Mouse (Mus musculus) limb, embryonic 12.5 days (tissue): Measurements from ENCODE around the gene Plcd1. TPM values are rescaled to one million over a fixed set of nuclear protein-coding genes. Genes with fewer than 3 reads are reported as not detected.

Source experiments
- ATAC-seq: fragments of 200-750 bp; cut with Nextera tagmentation; 2 replicates; pipeline ENCODE4 v1.8.0; 2017; ENCODE audit warnings: low read depth, moderate TSS enrichment; ENCODE audit not compliant: insufficient number of reproducible peaks, insufficient read depth, low FRiP score, low TSS enrichment
- H3K27ac ChIP-seq: fragments of 300-500 bp; sonication (generic); 2 replicates; pipeline ENCODE4 v1.5.1; 2016; ENCODE audit warnings: mild to moderate bottlenecking, moderate library complexity
- H3K27me3 ChIP-seq: fragments of 300-500 bp; sonication (generic); 2 replicates; pipeline ENCODE4 v1.6.1; 2016; ENCODE audit warnings: mild to moderate bottlenecking, moderate library complexity
- H3K36me3 ChIP-seq: fragments of 300-500 bp; sonication (generic); 2 replicates; pipeline ENCODE4 v1.6.1; 2016; ENCODE audit warnings: mild to moderate bottlenecking, moderate library complexity
- H3K4me1 ChIP-seq: fragments of 300-500 bp; sonication (generic); replicated peaks from 2 replicates; pipeline ENCODE4 v1.6.1; 2016
- H3K4me2 ChIP-seq: fragments of 300-500 bp; sonication (generic); 2 replicates; pipeline ENCODE4 v1.6.1; 2016; ENCODE audit warnings: mild to moderate bottlenecking, moderate library complexity
- H3K4me3 ChIP-seq: fragments of 300-500 bp; sonication (generic); replicated peaks from 2 replicates; pipeline ENCODE4 v1.5.1; 2016; ENCODE audit warnings: mild to moderate bottlenecking
- H3K9ac ChIP-seq: fragments of 300-500 bp; sonication (generic); replicated peaks from 2 replicates; pipeline ENCODE4 v1.6.1; 2016; ENCODE audit warnings: mild to moderate bottlenecking, moderate library complexity
- H3K9me3 ChIP-seq: fragments of 300-500 bp; sonication (generic); 2 replicates; pipeline ENCODE4 v1.6.1; 2016; ENCODE audit warnings: mild to moderate bottlenecking, moderate library complexity
- WGBS: fragments of 180-500 bp; shearing (Covaris S2); methylation state at CpG from one replicate; pipeline ENCODE4 v1.1.7; 2016; 5-methylcytosine and 5-hydroxymethylcytosine counted together
- polyA plus RNA-seq: library from polyadenylated mRNA; unstranded; fragments of >200 nt; fragmentation: Nextera tagmentation; extraction: Ambion mirVana; gene quantifications from 2 replicates; pipeline ENCODE4 v1.2.1, GENCODE M21; 2016

Plcd1 gene
- polyA plus RNA-seq, result 25.1 and 27.8 TPM in 2 replicates

DNA sequence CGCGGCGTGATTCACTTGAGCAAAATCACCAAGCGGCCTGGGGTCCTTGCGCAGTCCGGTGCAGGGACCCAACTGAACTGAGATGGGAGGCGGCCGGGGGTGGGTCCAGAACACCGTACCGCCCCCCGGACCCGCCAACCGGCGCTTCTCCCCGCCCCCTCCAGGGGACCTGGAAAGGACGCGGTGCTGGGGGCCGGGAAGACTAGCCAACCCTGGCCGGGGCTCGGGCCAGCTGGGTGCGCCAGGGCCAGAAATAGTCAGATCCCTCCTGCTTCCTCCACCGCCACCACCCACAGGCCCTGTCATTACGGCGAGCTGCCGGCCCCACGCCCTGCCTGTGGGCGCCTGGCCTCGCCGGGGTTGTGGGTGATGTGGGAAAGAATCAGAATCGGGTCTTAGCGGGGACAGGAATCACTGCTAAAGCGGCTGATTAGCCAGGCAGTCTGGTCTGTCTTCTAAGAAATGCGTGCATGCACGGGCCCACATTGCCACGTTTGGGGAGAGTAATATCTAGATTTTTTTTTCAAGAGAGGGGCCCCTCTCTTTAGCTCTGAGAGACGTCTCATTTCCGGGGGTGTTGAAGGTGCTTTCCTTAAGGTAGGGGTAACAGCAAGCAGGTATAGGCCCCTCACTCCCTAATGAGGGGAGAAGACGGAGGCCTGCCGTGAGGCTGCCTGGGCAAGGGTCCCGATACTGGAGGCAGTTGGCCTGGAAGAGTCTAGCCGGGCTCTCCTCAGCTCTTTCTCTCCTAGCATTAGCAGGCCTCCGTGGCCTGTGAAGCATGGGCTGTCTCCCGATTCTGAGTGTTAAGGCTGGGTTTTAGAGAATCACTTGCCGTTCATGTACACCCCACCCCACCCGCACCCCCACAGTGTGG is at the start of gene Plcd1:
Gene Plcd1, minus strand, starts transcription at position 84 of the 877 bp plus-strand sequence.
- Histone ChIP-seq H3K4me2 (peak within 1 kb of the TSS; percentile 72), H3K9ac (peak within 1 kb of the TSS; percentile 61), H3K27me3 (peaks cover 32% of the 10 kb centered on the region), H3K27ac (peak within 1 kb of the TSS; percentile 62; the same call in 1 of the 2 replicates), H3K9me3 (no peaks in the 10 kb centered on the region), H3K4me3 (peak within 1 kb of the TSS; percentile 47), H3K4me1 (peaks cover 49% of the 10 kb centered on the region), H3K36me3 (no peaks in the 10 kb centered on the region)
- peak; percentile 77 for ATAC-seq
- 9% methylated on average over 39 of the region's 45 CpGs for WGBS

DNA sequence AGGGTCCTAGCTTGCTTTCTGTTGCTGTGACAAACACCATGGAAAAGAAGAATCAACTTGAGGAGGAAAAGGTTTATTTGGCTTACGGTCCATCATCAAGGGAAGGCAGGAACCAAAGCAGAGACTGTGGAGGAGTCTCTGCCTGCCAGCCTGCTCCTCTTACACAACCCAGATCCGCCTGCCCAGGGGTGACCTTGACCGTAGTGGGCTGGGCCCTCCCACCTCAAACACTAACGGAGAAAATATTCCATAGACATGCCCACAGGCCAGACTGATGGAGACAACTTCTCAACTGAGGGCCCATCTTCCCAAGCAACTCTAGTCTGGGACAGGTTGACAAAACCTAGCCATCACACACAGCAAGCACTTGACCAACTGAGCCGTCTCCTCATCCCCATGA is 48.8 kb upstream of the Plcd1 start:
- H3K4me1 ChIP-seq, result no peaks in the 10 kb centered on the region
- H3K9ac ChIP-seq, result no peak overlapping the region
- 0 out of 2 replicates have a peak, but pooled peaks cover 3% of the 10 kb centered on the region for H3K27me3 ChIP-seq
- H3K36me3 ChIP-seq, result no peaks in the 10 kb centered on the region
- WGBS, result 85% methylated on average over 5 of the region's 5 CpGs
- ATAC-seq, result no peak
- no peak overlapping the region for H3K4me2 ChIP-seq
- H3K4me3 ChIP-seq, result no peak overlapping the region
- no peaks in the 10 kb centered on the region for H3K9me3 ChIP-seq
- H3K27ac ChIP-seq, result no peak overlapping the region

DNA sequence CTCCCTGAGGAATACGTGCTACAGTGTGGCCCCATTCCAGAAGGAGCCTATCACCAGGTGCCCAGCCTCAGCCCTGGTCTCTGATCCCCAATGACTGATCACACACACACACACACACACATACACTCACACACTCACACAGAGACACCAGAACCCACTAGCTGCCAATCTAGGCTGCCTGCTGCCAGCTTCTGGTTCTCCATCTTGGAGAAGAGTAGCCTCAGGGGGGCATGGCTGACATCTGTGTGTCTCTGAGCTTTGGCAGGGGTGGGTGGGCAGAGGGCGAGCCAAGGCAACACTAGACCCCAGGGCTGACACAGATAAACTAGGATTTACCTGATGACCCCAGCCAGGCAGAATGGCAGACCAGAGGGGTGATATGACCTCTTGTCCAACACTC is 45.5 kb upstream of the Plcd1 start:
- no peaks in the 10 kb centered on the region for H3K36me3 ChIP-seq
- 74% methylated on average over 2 of the region's 2 CpGs for WGBS
- no peak overlapping the region for H3K9ac ChIP-seq
- H3K27ac ChIP-seq, result no peak overlapping the region
- H3K27me3 ChIP-seq, result 0 out of 2 replicates have a peak, but pooled peaks cover 3% of the 10 kb centered on the region
- no peaks in the 10 kb centered on the region for H3K4me1 ChIP-seq
- no peak overlapping the region for H3K4me2 ChIP-seq
- H3K9me3 ChIP-seq, result no peaks in the 10 kb centered on the region
- H3K4me3 ChIP-seq, result no peak overlapping the region
- no peak for ATAC-seq

DNA sequence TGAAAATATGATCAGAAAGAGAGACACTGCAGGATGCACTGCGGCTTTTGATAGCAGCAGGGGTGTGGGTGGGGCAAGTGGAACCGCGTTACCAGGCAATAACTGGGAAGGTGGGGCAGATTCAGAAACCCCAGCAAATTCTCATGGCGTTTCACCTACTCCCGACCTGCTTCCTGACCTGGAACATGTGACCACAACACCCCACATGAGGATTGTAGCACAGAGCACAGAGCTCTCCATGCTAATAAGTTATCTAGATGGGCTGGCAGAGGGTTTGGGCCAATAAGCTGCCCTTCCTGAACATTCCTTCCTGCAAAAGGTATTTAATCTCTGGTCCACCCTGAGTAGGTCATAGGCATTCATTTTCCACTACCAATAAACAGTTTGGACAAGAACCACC is 37.4 kb upstream of the Plcd1 start:
- Histone ChIP-seq H3K27me3 (no peaks in the 10 kb centered on the region), H3K4me2 (no peak overlapping the region), H3K27ac (no peak overlapping the region), H3K4me3 (no peak overlapping the region), H3K9ac (no peak overlapping the region), H3K4me1 (peaks cover 5% of the 10 kb centered on the region; the same call in 1 of the 2 replicates), H3K9me3 (no peaks in the 10 kb centered on the region), H3K36me3 (no peaks in the 10 kb centered on the region)
- ATAC-seq, result no peak
- 60% methylated on average over 5 of the region's 5 CpGs for WGBS

DNA sequence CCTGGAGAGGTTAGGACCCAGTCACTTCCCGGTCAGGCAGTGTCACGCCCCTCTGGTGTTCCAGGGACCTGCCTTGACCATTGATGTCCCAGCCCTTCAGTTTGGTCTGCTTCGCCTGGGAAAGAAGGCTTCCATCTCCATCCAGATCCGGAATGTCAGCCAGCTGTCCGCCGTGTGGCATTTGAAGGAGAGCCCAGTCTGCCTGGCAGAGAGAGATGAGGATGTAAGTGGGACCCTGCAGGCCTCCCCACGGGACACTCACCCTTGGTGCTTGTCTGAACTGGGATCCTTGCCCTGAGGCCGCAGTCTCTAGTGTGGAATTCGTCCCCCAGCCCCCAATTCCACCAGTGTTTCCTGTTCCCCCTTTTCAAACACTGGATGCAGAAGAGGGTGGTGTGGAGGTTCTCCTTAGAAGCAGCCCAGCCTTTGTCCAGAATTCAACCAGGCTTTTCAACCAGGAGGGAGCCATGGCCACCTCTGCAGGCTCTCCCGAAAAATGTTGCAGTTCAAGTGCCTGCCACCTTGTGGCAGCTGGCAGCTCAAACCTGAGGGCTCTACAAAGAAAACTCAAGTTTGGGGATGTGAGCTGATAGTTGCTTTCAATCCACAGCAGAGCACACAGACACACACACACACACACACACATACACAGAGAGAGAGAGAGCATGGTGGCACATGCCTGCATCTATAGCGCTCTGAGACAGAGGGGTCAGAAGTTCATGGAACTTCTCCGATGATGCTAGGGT is 35.3 kb upstream of the Plcd1 start:
- ATAC-seq, result no peak
- H3K36me3 ChIP-seq, result no peaks in the 10 kb centered on the region
- no peak overlapping the region for H3K9ac ChIP-seq
- H3K27ac ChIP-seq, result no peak overlapping the region
- no peak overlapping the region for H3K4me3 ChIP-seq
- no peak overlapping the region for H3K4me2 ChIP-seq
- 83% methylated on average over 12 of the region's 12 CpGs for WGBS
- H3K27me3 ChIP-seq, result no peaks in the 10 kb centered on the region
- peaks cover 5% of the 10 kb centered on the region; the same call in 1 of the 2 replicates for H3K4me1 ChIP-seq
- H3K9me3 ChIP-seq, result no peaks in the 10 kb centered on the region

DNA sequence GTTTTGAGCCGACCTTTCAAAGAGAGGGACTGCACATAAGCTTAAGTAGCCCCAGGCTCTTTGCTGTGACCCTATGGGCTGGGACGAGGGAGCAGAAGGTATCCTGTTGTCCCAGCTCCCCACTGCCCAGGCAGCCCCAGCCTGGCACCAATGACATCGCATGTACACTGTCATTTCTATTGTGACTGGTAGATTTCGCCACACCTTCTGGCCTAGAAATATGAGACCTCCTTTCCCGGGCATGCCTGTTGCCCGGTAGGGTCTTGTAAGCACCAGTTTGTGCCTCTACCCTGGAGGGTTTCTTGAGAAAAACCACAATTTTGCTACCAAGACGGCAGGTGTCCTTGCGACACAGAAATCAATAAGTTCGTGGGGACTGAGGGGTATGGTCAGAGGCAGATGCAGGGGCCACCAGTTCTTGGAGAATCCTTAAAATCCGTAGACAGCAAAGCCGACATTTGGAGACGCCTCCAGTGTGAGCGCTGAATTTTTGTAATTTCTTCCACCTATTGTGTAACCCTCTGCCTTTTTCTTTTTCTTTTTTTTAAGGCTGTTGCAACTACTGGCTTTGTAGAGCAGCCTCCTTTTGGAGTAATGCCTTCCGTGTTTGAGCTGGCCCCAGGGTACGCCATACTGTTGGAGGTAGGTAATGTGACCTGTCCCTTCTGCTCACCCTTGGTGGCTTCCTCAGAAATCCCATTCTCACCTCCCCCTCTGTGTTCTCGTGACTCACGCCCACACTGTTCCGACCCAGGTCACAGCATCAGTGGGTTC is 29.5 kb upstream of the Plcd1 start:
- ATAC-seq, result no peak
- 82% methylated on average over 18 of the region's 18 CpGs for WGBS
- no peak overlapping the region for H3K4me2 ChIP-seq
- no peak overlapping the region for H3K4me3 ChIP-seq
- H3K27ac ChIP-seq, result no peak overlapping the region
- no peak overlapping the region for H3K9ac ChIP-seq
- H3K27me3 ChIP-seq, result no peaks in the 10 kb centered on the region
- H3K9me3 ChIP-seq, result no peaks in the 10 kb centered on the region
- H3K36me3 ChIP-seq, result no peaks in the 10 kb centered on the region
- 0 out of 2 replicates have a peak, but pooled peaks cover 5% of the 10 kb centered on the region for H3K4me1 ChIP-seq

DNA sequence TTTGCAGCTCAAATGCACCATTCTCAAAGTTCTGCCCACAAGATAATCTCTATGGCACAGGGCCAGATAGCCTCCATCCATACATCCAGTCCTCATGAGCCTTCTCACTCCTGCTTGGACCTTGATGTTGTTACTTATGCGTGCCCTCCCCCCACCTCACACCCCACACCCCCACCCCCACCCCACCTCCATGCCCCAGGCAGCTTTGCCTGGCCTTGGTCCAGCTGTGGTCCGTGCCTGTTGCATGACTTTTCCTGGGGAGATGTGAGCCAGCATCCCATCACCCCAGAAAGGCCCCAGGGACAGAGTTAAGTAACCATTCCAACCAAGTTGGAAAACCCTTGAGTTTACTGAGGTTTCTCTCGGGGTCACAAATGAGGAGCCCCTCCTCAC is 26.9 kb upstream of the Plcd1 start:
- H3K9ac ChIP-seq, result no peak overlapping the region
- no peaks in the 10 kb centered on the region for H3K36me3 ChIP-seq
- ATAC-seq, result no peak
- no peak overlapping the region for H3K4me3 ChIP-seq
- 0 out of 2 replicates have a peak, but pooled peaks cover 5% of the 10 kb centered on the region for H3K4me1 ChIP-seq
- H3K27ac ChIP-seq, result no peak overlapping the region
- no peak overlapping the region for H3K4me2 ChIP-seq
- H3K9me3 ChIP-seq, result no peaks in the 10 kb centered on the region
- H3K27me3 ChIP-seq, result no peaks in the 10 kb centered on the region
- 55% methylated on average over 3 of the region's 3 CpGs for WGBS

DNA sequence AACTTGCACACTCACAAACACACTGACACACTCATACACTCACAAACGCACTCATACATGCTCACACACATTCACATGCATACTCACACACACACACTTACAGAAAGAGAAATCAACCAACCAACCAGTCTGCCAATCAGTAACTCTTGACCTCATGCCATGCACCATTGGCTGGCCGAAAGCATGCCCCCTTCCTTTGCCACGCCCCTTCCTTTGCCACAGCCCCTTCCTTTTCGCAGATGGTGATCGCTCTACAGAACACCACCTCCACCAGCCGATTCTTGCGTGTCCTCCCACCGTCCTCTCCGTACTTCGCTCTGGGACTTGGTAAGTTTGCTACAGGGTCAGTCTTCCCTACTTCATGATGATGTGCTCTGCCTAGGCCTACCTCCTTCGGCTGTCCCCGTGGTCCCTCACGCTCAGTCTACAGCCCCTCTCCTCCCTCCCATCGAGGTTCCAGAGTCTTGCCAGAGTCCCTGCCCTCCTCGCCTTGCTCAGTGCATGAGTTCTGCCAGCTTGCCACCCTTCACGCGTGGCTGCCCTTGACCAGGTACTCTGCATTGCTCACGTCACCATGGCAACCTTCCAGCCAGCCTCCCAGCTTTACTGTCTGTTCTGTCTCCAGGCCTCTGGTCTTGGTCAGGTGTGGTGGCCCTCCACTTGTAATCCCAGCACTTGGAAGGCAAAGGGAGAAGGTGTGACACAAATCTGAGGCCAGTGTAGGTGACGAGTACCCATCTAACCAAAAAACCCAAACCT is 26.3 kb upstream of the Plcd1 start:
- ATAC-seq, result no peak
- no peak overlapping the region for H3K27ac ChIP-seq
- no peak overlapping the region for H3K4me3 ChIP-seq
- H3K36me3 ChIP-seq, result no peaks in the 10 kb centered on the region
- H3K9me3 ChIP-seq, result no peaks in the 10 kb centered on the region
- H3K4me1 ChIP-seq, result 0 out of 2 replicates have a peak, but pooled peaks cover 5% of the 10 kb centered on the region
- H3K4me2 ChIP-seq, result no peak overlapping the region
- no peak overlapping the region for H3K9ac ChIP-seq
- 89% methylated on average over 19 of the region's 19 CpGs for WGBS
- no peaks in the 10 kb centered on the region for H3K27me3 ChIP-seq

DNA sequence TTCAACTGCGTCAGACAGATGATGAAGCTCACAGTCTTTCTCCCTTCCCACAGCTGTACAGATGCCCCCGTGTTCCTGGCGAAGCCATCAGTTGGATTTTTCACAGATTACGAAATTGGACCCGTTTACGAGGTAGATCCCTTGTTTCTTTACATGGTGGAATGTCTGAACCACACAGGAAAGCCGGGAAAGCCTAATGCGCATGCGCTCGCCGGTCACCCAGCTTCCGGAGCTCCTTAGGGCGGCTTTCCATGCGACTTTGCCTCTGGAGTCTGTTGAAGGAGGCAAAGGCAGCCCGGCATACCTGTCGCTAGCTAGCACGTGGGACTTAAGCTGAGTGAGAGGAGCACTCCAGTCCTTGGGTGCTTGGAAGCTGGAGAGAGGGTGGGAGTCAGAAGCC is 21.6 kb upstream of the Plcd1 start:
- Histone ChIP-seq H3K4me3 (no peak overlapping the region), H3K36me3 (no peaks in the 10 kb centered on the region), H3K4me1 (peaks cover 14% of the 10 kb centered on the region), H3K9me3 (no peaks in the 10 kb centered on the region), H3K4me2 (no peak overlapping the region), H3K9ac (no peak overlapping the region), H3K27me3 (no peaks in the 10 kb centered on the region), H3K27ac (no peak overlapping the region)
- 81% methylated on average over 17 of the region's 17 CpGs for WGBS
- ATAC-seq, result no peak

DNA sequence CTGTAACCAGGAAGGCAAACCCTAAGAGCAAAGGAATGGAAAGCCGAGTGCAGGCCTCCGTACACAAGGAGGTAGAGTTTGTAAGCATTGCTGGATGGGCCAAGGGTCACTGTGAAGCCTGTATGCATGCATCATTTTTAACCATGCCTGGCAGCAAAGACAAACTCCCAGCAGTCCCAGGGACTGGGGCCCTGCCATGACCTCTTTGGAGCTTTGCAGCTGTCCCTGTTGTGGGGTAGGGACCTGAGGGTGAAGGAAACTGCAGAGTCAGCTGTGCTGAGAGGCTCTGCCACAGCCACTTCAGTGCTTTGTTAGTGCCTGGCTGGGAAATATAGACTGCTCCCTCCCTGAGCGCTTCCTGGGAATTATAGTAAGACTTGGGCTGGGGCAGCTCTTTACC is 17.3 kb upstream of the Plcd1 start:
- Histone ChIP-seq H3K4me1 (peaks cover 26% of the 10 kb centered on the region), H3K27ac (peak overlapping the region; percentile 74), H3K4me2 (no peak overlapping the region), H3K36me3 (no peaks in the 10 kb centered on the region), H3K4me3 (no peak overlapping the region), H3K9ac (no peak overlapping the region), H3K9me3 (peaks cover 3% of the 10 kb centered on the region; the same call in 1 of the 2 replicates), H3K27me3 (no peaks in the 10 kb centered on the region)
- 51% methylated on average over 3 of the region's 3 CpGs for WGBS
- ATAC-seq, result no peak
